Mouse (Mus musculus) thymus, adult 18-20 months (tissue): ENCODE data around the gene Nipal4.

Source experiments
- DNase-seq, 2 experiments: peaks; one replicate each; pipeline ENCODE4 v3.0.0; 2022; ENCODE audit warnings: mixed read lengths in 2 of 2

Gene Nipal4

GRCm38 (mm10) chr11:46115011-46115410 lies 51.3 kb downstream of the Nipal4 start:
- DNase-seq: no peak

GRCm38 (mm10) chr11:46114221-46114620 lies 52.1 kb downstream of the Nipal4 start:
- no peak for DNase-seq

- no peak for DNase-seq
Measured at GRCm38 (mm10) chr11:46113211-46113610, 53.1 kb downstream of the Nipal4 start.

- DNase-seq: no peak
Measured at GRCm38 (mm10) chr11:46110945-46111287, 55.4 kb downstream of the Nipal4 start.

GRCm38 (mm10) chr11:46110156-46110944 lies 56.0 kb downstream of the Nipal4 start:
- DNase-seq: no peak

- no peak for DNase-seq
Measured at GRCm38 (mm10) chr11:46109206-46109605, 57.1 kb downstream of the Nipal4 start.

- no peak for DNase-seq
Measured at GRCm38 (mm10) chr11:46107046-46107445, 59.3 kb downstream of the Nipal4 start.

GRCm38 (mm10) chr11:46102107-46102506 lies 64.2 kb downstream of the Nipal4 start:
- no peak for DNase-seq
